Mouse (Mus musculus) CD4-positive, CD25-positive, alpha-beta regulatory T cell, adult 2 months (primary cell): ENCODE data around the gene Neurl4.
A peak's percentile ranks its signal among the peaks of the same experiment; 100 is the strongest.
"Not testable (repeated sequence)": the region's sequence is repeated elsewhere in the genome, so short reads cannot be mapped to it uniquely, and the experiment has no call there.

Source experiments
- DNase-seq: peaks from one replicate; pipeline ENCODE4 v3.0.0-alpha.2; 2012; ENCODE audit warnings: low read depth, low spot score

Gene Neurl4

DNA sequence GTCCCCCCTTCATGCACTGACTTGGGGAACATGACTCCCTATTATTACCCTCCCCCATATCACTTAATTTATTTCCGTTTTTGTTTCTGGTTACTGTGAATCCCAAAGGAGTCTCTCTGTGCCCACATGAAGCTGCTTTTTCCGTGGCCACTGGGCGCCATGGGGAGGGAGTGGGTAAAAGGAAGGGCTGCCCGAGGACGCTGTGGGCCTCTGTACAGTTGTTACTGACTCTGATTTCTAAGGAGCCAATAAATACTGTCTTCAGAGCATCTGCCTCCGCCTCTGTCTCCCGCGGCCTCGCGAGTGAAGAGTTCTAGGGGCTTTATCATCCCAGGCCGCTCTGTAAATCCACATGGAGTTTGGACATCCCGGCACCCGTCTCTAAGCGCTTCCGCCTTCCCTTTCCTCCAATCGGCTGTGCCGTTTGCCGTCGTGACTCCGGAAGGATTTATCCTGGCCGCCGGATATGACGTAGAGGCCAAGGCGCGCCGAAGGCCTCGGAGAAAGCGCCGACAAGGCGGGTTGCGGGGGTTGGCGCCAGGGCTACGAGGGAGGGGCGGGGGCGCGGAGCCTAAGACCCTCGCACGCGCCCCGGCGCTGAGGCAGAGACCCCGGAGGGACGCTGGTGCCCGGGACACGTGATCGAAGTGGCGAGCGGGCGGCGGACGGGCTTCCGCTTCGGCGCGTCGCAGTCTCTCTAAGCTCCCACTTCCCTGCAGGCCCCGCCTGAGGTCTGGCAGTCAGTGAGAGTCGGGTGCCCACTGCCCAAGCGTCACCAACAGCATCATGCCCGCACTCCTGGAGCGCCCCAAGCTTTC is 12.9 kb downstream of the Neurl4 start, which contains the start of gene Gps2:
Gene Gps2, plus strand, starts transcription at position 335 of the 818 bp plus-strand sequence.
- DNase-seq: peak; percentile 95

GRCm38 (mm10) chr11:69914372-69914764 is 13.5 kb downstream of the Neurl4 start:
- DNase-seq: no peak

GRCm38 (mm10) chr11:69914917-69915430 is 14.1 kb downstream of the Neurl4 start:
- no peak for DNase-seq

GRCm38 (mm10) chr11:69915667-69916627 is 15.1 kb downstream of the Neurl4 start:
- no peak for DNase-seq

GRCm38 (mm10) chr11:69916652-69917378 is 15.9 kb downstream of the Neurl4 start:
- DNase-seq: not testable (repeated sequence)

- no peak for DNase-seq
Measured at GRCm38 (mm10) chr11:69917379-69917948, 16.6 kb downstream of the Neurl4 start.

DNA sequence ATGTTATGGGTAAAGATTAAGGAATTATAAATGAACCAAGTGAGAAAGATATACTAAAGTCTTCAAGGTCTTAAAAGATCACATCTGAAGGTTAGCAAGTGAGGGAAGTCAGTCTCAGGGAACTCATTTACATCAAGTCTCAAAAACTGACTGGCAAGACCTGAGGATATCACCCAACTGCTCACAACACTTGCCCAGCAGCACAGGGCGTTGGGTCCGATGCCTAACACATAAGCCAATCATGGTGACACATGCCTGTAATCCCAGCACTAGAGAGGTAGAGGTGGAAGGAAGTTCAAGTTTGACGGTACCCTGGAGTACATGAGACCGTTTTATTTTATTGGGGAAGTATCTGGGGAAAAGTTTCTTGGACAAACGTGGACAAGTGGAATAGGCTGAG is 17.2 kb downstream of the Neurl4 start:
- DNase-seq: no peak

- no peak for DNase-seq
Measured at GRCm38 (mm10) chr11:69919053-69919452, 18.2 kb downstream of the Neurl4 start.

DNA sequence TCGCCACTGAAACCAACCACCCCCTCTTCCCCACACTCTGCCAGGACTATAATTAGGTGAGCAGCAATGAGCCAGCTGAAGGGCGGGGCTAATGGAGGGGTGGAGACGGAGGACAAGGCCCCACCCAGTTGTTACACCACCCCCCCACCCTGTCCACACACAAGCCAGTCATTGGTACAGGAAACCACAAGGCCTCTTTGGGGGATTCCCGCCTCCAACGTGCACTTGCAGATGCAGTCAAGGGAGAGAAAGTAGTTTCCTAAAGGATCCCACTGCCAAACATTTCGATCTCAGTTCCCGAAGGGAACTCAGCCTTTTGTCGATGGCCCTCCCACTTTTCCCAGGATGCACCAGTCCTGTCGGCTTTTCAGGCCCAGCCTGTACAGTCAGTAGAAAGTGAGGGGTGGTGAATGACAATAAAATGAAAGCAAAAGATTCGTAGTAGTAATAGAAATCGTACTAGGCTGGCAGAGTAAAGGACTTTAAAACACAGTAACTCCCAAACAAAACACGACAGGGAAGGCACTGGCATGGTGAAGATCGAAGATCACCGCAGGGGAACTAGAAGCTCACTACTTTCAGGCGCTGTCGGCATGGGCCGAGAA is 18.9 kb downstream of the Neurl4 start:
- DNase-seq: peak; percentile 93

GRCm38 (mm10) chr11:69920266-69921031 is 19.6 kb downstream of the Neurl4 start:
- DNase-seq: peak; percentile 71

- peak; percentile 100 for DNase-seq
Measured at GRCm38 (mm10) chr11:69921114-69922011, 20.5 kb downstream of the Neurl4 start, which contains the start of gene Eif5a. Gene Eif5a, minus strand, starts transcription at chr11:69921958.

DNA sequence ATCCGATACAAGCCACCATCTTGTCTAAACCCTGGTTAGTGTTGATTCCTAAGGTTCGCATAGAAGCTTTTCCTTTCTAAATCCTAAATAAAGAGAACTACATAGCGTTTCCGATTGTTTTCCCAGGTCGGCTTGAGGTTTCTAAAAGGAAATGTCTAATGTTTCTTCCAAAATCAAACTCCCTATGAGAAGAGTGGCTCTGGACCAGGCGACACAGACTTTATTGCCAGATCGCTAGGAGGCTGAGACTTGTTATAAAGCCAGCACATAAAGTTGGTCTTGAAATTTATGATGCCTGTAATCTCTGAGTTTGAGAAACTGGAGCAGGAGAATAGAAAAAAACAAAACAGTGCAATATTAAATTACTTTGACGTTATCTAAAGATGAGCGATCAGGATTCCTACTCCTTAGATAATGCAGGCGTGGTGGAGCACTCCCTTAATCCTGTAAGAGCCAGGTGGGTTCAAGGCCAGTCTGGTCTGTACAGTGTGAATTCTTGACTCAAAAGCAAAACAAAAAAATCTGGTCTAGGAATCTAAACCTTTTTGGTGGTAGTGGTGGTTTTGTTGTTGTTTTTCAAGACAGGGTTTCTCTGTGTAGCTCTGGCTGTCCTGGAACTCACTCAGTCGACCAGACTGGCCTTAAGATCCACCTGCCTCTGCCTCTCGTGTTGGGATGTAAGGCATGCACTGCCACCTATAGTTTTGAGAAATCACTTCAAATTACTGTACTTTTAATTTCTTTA is 21.3 kb downstream of the Neurl4 start:
- peak; percentile 61 for DNase-seq

GRCm38 (mm10) chr11:69922796-69923195 is 21.9 kb downstream of the Neurl4 start:
- DNase-seq: no peak

DNA sequence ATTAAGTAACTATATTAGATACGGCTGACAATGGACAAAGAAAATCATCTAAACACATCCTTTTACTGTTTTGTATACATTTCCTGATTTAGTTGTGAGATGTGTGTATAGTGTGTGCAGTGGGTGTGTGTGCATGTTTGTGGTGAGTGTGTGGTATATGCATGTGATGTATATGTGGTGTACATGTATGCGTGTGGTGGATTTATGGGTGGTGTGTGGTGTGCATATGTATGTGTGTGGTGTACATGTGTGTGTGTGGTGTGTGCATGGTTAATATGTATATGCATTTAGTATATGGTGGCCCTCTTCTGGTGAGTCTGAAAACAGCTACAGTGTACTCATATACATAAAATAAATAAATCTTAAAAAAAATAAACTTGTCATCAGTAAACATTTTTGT is 26.6 kb downstream of the Neurl4 start:
- DNase-seq: peak; percentile 22

DNA sequence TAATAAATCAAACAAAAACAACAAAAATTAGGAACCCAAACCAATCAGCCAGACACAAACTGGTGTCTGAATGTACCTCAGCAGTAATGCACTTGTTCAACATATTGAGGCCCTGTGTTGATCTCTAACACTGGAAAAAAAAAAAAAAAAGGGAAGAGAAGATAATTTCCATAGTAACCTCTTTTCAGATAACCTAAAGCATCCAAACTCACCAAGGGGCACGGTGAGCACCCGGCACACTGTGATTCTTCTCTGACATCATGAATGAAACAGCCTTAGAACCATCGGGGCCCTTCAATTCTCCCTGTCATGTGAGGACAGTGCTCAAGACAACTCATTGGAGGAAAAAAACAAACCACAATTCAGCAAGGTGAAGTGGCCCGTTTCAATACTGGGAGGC is 28.8 kb downstream of the Neurl4 start:
- DNase-seq: no peak

- not testable (repeated sequence) for DNase-seq
Measured at GRCm38 (mm10) chr11:69930176-69930575, 29.3 kb downstream of the Neurl4 start.

GRCm38 (mm10) chr11:69930967-69931537 is 30.2 kb downstream of the Neurl4 start:
- DNase-seq: no peak

GRCm38 (mm10) chr11:69931769-69932168 is 30.9 kb downstream of the Neurl4 start:
- DNase-seq: no peak
